Mouse (Mus musculus) myocyte (in vitro differentiated cells): ENCODE measurements around the gene Olfr139. TPM values are rescaled to one million over a fixed set of nuclear protein-coding genes. Genes with fewer than 3 reads are reported as not detected.

ENCODE experiments used
- H3K27me3 ChIP-seq: one replicate; pipeline ENCODE4 v1.6.1; 2011; ENCODE audit not compliant: control insufficient read depth, insufficient read depth, insufficient read length
- H3K36me3 ChIP-seq: one replicate; pipeline ENCODE4 v1.6.1; 2011; ENCODE audit not compliant: control insufficient read depth, insufficient read depth
- H3K4me2 ChIP-seq: one replicate; pipeline ENCODE4 v1.6.1; 2011; ENCODE audit warnings: low read depth, control low read depth
- H3K4me3 ChIP-seq: one replicate; pipeline ENCODE4 v1.5.1; 2011; ENCODE audit warnings: mild to moderate bottlenecking, control low read depth, moderate library complexity
- H3K79me2 ChIP-seq: one replicate; pipeline ENCODE4 v1.6.1; 2011; ENCODE audit not compliant: control insufficient read depth, insufficient read depth
- H3ac ChIP-seq: one replicate; pipeline ENCODE4 v1.6.1; 2011; ENCODE audit not compliant: control insufficient read depth, insufficient read length
- CEBPB ChIP-seq: IDR thresholded peaks from 2 replicates; pipeline ENCODE4 v1.6.1; 2011; ENCODE audit warnings: mild to moderate bottlenecking, moderate library complexity; ENCODE audit not compliant: poor library complexity, insufficient read depth, severe bottlenecking
- E2F4 ChIP-seq: IDR thresholded peaks from one replicate; pipeline ENCODE4 v1.6.1; 2011; ENCODE audit warnings: mild to moderate bottlenecking, control low read depth, moderate library complexity; ENCODE audit not compliant: insufficient read depth
- MAX ChIP-seq: IDR thresholded peaks from one replicate; pipeline ENCODE4 v1.6.1; 2011; ENCODE audit warnings: low read depth, mild to moderate bottlenecking, control low read depth
- MYOD1 ChIP-seq, 3 experiments: IDR thresholded peaks; one replicate each; pipeline ENCODE4 v1.6.1; 2011; ENCODE audit warnings: control low read depth in 2 of 3, low read depth in 2 of 3, mild to moderate bottlenecking in 2 of 3, moderate library complexity in 1 of 3; ENCODE audit not compliant: insufficient read length in 2 of 3, control insufficient read depth in 1 of 3
- MYOG ChIP-seq, 3 experiments: IDR thresholded peaks; one replicate each; pipeline ENCODE4 v1.6.1; 2011; ENCODE audit warnings: control low read depth in 2 of 3, low read depth in 2 of 3, mild to moderate bottlenecking in 2 of 3; ENCODE audit not compliant: insufficient read length in 2 of 3, control insufficient read depth in 1 of 3, insufficient read depth in 1 of 3
- POLR2A ChIP-seq: IDR thresholded peaks from one replicate; pipeline ENCODE4 v1.6.1; 2011; ENCODE audit warnings: low read depth, mild to moderate bottlenecking, control low read depth, moderate library complexity; ENCODE audit not compliant: insufficient read length
- POLR2AphosphoS2 ChIP-seq: IDR thresholded peaks from one replicate; pipeline ENCODE4 v1.6.1; 2011; ENCODE audit warnings: low read depth, control low read depth; ENCODE audit not compliant: insufficient read length
- REST ChIP-seq: IDR thresholded peaks from one replicate; pipeline ENCODE4 v1.6.1; 2011; ENCODE audit warnings: mild to moderate bottlenecking, control low read depth, moderate library complexity; ENCODE audit not compliant: insufficient read depth, insufficient read length
- SRF ChIP-seq: IDR thresholded peaks from one replicate; pipeline ENCODE4 v1.6.1; 2011; ENCODE audit warnings: low read depth; ENCODE audit not compliant: control insufficient read depth, insufficient read length
- TCF3 ChIP-seq: IDR thresholded peaks from one replicate; pipeline ENCODE4 v1.6.1; 2011; ENCODE audit warnings: low read depth, control low read depth; ENCODE audit not compliant: insufficient read length
- polyA plus RNA-seq: library from polyadenylated mRNA; unstranded; fragments of >200 nt; fragmentation: generic; extraction: Trizol; gene quantifications from one replicate; pipeline ENCODE4 v1.2.1, GENCODE M21; 2012; ENCODE audit warnings: missing spikeins

The Olfr139 gene
- polyA plus RNA-seq, 1 experiment = not detected

DNA sequence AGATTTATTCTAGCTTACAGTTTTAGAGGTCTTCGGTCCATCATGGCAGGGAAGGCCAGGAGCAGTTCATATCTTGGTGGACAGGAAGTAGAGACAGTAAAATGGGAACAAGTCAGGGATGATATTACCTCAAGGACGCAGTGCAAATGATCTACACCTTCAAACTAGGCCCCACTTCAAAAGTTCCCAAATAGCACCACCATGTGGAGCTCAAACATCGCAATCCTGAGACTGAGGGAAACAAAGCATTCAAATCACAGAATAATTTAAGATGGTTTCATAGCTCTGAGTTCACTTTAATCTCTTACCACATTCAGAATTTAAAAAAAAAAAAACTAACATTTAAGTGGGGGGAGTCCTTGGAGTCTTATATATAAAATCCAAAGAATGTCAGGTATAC lies 5.0 kb downstream of the Olfr139 start:
- Histone ChIP-seq H3ac (no peak overlapping the region), H3K4me3 (no peak overlapping the region), H3K79me2 (no peaks in the 10 kb centered on the region), H3K27me3 (no peaks in the 10 kb centered on the region), H3K36me3 (no peaks in the 10 kb centered on the region), H3K4me2 (no peak overlapping the region)
- no peak for TF ChIP-seq MAX
- TF ChIP-seq E2F4 = no peak
- TF ChIP-seq CEBPB = no peak
- TF ChIP-seq SRF = no peak
- TF ChIP-seq MYOD1 (IDR thresholded peaks at IDR 0.05; ENCODE audit: control insufficient read depth in 1 of 3, insufficient read length in 2 of 3, low read depth in 2 of 3) = no peak
- no peak for TF ChIP-seq MYOG (IDR thresholded peaks at IDR 0.05; ENCODE audit: control insufficient read depth in 1 of 3, insufficient read depth in 1 of 3, insufficient read length in 2 of 3, low read depth in 2 of 3)
- TF ChIP-seq POLR2A = no peak
- TF ChIP-seq POLR2AphosphoS2 = no peak
- no peak for TF ChIP-seq REST
- TF ChIP-seq TCF3 = no peak

Other genes starting within 250 kb of the Olfr139 start
- gene Olfr392, start 239.5 kb downstream of the Olfr139 start, polyA plus RNA-seq = not detected
- not detected for gene Olfr393, start 205.1 kb downstream of the Olfr139 start, polyA plus RNA-seq
- gene Olfr394, start 165.8 kb downstream of the Olfr139 start, polyA plus RNA-seq = not detected
- not detected for gene Olfr395, start 147.3 kb downstream of the Olfr139 start, polyA plus RNA-seq
- not detected for gene Olfr23, start 119.9 kb downstream of the Olfr139 start, polyA plus RNA-seq
- not detected for gene Olfr397, start 95.7 kb downstream of the Olfr139 start, polyA plus RNA-seq
- gene Olfr398, start 66.1 kb downstream of the Olfr139 start, polyA plus RNA-seq = not detected
- not detected for gene Olfr399, start 64 bp upstream of the Olfr139 start, polyA plus RNA-seq
- gene Zfp616, start 13.4 kb upstream of the Olfr139 start, polyA plus RNA-seq = not detected
- not detected for gene Olfr401, start 57.2 kb upstream of the Olfr139 start, polyA plus RNA-seq
- not detected for gene Olfr402, start 97.0 kb upstream of the Olfr139 start, polyA plus RNA-seq
- not detected for gene Olfr403, start 129.7 kb upstream of the Olfr139 start, polyA plus RNA-seq
- gene Olfr43, start 154.8 kb upstream of the Olfr139 start, polyA plus RNA-seq = not detected
- not detected for gene Olfr406, start 203.3 kb upstream of the Olfr139 start, polyA plus RNA-seq
- not detected for gene Olfr59, start 227.2 kb upstream of the Olfr139 start, polyA plus RNA-seq